Mouse (Mus musculus): ENCODE measurements at regions not wholly inside any gene's neighbourhood (a gene's known extent, or its start where the extent isn't known, plus 50 kb on each side); places are given as distances from the start of the nearest gene placed in this dataset.

GRCm38 (mm10) chrX:4899187-4899586, 52.7 kb upstream of the Btbd35f27 start:
- peak; percentile 2 to 8 for DNase-seq

Data from cerebellum, postnatal 10 days (tissue).